Mouse (Mus musculus) intestine, postnatal 0 days (tissue): ENCODE measurements at regions not wholly inside any gene's neighbourhood (a gene's known extent, or its start where the extent isn't known, plus 50 kb on each side); places are given as distances from the start of the nearest gene placed in this dataset.

ENCODE experiments used
- ATAC-seq: fragments of 200-750 bp; cut with Nextera tagmentation; 2 replicates; pipeline ENCODE4 v1.8.0; 2017; ENCODE audit warnings: mild to moderate bottlenecking, moderate TSS enrichment, moderate library complexity
- H3K27ac ChIP-seq: fragments of 300-500 bp; sonication (generic); 2 replicates; pipeline ENCODE4 v1.5.1; 2014; ENCODE audit warnings: mild to moderate bottlenecking, low read depth, low read length, moderate library complexity
- H3K27me3 ChIP-seq: fragments of 300-500 bp; sonication (generic); replicated peaks from 2 replicates; pipeline ENCODE4 v1.6.1; 2014; ENCODE audit warnings: low read length, mixed read lengths; ENCODE audit not compliant: control insufficient read depth, insufficient read depth
- H3K36me3 ChIP-seq: fragments of 300-500 bp; sonication (generic); 2 replicates; pipeline ENCODE4 v1.6.1; 2014; ENCODE audit warnings: mild to moderate bottlenecking, moderate library complexity; ENCODE audit not compliant: control insufficient read depth, insufficient read depth
- H3K4me1 ChIP-seq: fragments of 300-500 bp; sonication (generic); replicated peaks from 2 replicates; pipeline ENCODE4 v1.6.1; 2014; ENCODE audit warnings: antibody characterized with exemption, low read length, mixed read lengths; ENCODE audit not compliant: control insufficient read depth, insufficient read depth
- H3K4me2 ChIP-seq: fragments of 300-500 bp; sonication (generic); replicated peaks from 2 replicates; pipeline ENCODE4 v1.6.1; 2014; ENCODE audit warnings: low read depth, mild to moderate bottlenecking, moderate library complexity
- H3K4me3 ChIP-seq: fragments of 300-500 bp; sonication (generic); 2 replicates; pipeline ENCODE4 v1.5.1; 2014; ENCODE audit warnings: low read depth, low read length
- H3K9ac ChIP-seq: fragments of 300-500 bp; sonication (generic); 2 replicates; pipeline ENCODE4 v1.6.1; 2014; ENCODE audit warnings: mild to moderate bottlenecking, low read depth, low read length
- H3K9me3 ChIP-seq: fragments of 300-500 bp; sonication (generic); 2 replicates; pipeline ENCODE4 v1.6.1; 2016; ENCODE audit warnings: mixed run types; ENCODE audit not compliant: control insufficient read depth
- CTCF ChIP-seq: sonication (generic); IDR thresholded peaks from 2 replicates; pipeline ENCODE4 v1.5.1; 2016; ENCODE audit warnings: low read depth, mild to moderate bottlenecking, control low read depth, antibody characterized with exemption, moderate library complexity
- WGBS: fragments of 180-500 bp; shearing (Covaris S2); extraction: QIAGEN DNeasy Blood & Tissue Kit; methylation state at CpG from one replicate; pipeline ENCODE4 v1.1.7; 2014; 5-methylcytosine and 5-hydroxymethylcytosine counted together

GRCm38 (mm10) chr1:189990046-189990622, 68.0 kb upstream of the Smyd2 start:
- H3K36me3 ChIP-seq = no peaks in the 10 kb centered on the region
- no peaks in the 10 kb centered on the region for H3K9me3 ChIP-seq
- H3K27ac ChIP-seq = no peak overlapping the region
- no peaks in the 10 kb centered on the region for H3K27me3 ChIP-seq
- 0 out of 2 replicates have a peak, but pooled peaks cover 6% of the 10 kb centered on the region for H3K4me1 ChIP-seq
- WGBS = 14% methylated on average over 11 of the region's 11 CpGs
- H3K4me2 ChIP-seq = peak overlapping the region; percentile 37
- TF ChIP-seq CTCF = no peak
- no peak for ATAC-seq
- no peak overlapping the region for H3K9ac ChIP-seq
- no peak overlapping the region for H3K4me3 ChIP-seq

- H3K27ac ChIP-seq = no peak overlapping the region
- WGBS = 19% methylated on average over 14 of the region's 14 CpGs
- H3K36me3 ChIP-seq = no peaks in the 10 kb centered on the region
- no peaks in the 10 kb centered on the region for H3K27me3 ChIP-seq
- no peak for ATAC-seq
- no peak; the same call in 1 of the 2 replicates for TF ChIP-seq CTCF
- no peaks in the 10 kb centered on the region for H3K9me3 ChIP-seq
- no peak overlapping the region for H3K9ac ChIP-seq
- H3K4me3 ChIP-seq = no peak overlapping the region
- H3K4me1 ChIP-seq = 0 out of 2 replicates have a peak, but pooled peaks cover 6% of the 10 kb centered on the region
- H3K4me2 ChIP-seq = peak overlapping the region; percentile 21; the same call in 1 of the 2 replicates
Observed at GRCm38 (mm10) chr1:189989376-189989775, 67.2 kb upstream of the Smyd2 start.

DNA sequence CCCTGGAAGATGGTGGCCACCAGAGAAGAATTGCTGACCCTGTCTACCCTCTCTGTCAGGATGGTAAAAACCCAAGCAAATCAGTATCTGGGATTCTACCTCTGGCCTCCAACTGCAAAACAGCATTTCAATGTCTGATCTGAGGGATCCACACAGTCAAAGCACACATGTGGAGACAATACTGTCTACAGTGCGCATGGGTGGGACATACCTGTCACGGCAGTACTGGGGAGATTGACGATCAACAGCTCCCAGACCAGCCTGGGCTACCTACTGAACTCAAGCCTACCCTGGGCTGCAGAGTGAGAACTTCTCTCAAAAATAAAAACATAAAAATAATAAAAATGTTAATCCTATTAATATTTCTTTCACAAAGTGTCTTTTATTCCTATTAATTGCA, 66.7 kb upstream of the Smyd2 start:
- Histone ChIP-seq H3K9me3 (no peaks in the 10 kb centered on the region), H3K4me3 (no peak overlapping the region), H3K27ac (no peak overlapping the region), H3K27me3 (no peaks in the 10 kb centered on the region), H3K9ac (no peak overlapping the region), H3K36me3 (no peaks in the 10 kb centered on the region), H3K4me1 (0 out of 2 replicates have a peak, but pooled peaks cover 4% of the 10 kb centered on the region), H3K4me2 (no peak overlapping the region)
- no peak for TF ChIP-seq CTCF
- no peak for ATAC-seq
- WGBS = 92% methylated on average over 3 of the region's 3 CpGs

- H3K27me3 ChIP-seq = no peaks in the 10 kb centered on the region
- no peak overlapping the region for H3K9ac ChIP-seq
- H3K27ac ChIP-seq = no peak overlapping the region
- H3K36me3 ChIP-seq = no peaks in the 10 kb centered on the region
- H3K4me3 ChIP-seq = no peak overlapping the region
- no peaks in the 10 kb centered on the region for H3K4me1 ChIP-seq
- no peak for TF ChIP-seq CTCF
- WGBS = 60% methylated on average over 11 of the region's 11 CpGs
- H3K4me2 ChIP-seq = no peak overlapping the region
- H3K9me3 ChIP-seq = no peaks in the 10 kb centered on the region
- ATAC-seq = no peak
Observed at GRCm38 (mm10) chr1:189985516-189986205, 63.5 kb upstream of the Smyd2 start.

GRCm38 (mm10) chr1:189978244-189978643, 56.1 kb upstream of the Smyd2 start:
- Histone ChIP-seq H3K4me1 (no peaks in the 10 kb centered on the region), H3K36me3 (no peaks in the 10 kb centered on the region), H3K4me3 (no peak overlapping the region), H3K27me3 (no peaks in the 10 kb centered on the region), H3K27ac (no peak overlapping the region), H3K4me2 (no peak overlapping the region), H3K9me3 (no peaks in the 10 kb centered on the region), H3K9ac (no peak overlapping the region)
- TF ChIP-seq CTCF = no peak
- ATAC-seq = no peak
- 82% methylated on average over 10 of the region's 10 CpGs for WGBS

GRCm38 (mm10) chr1:189975660-189976059, 53.5 kb upstream of the Smyd2 start:
- Histone ChIP-seq H3K9me3 (no peaks in the 10 kb centered on the region), H3K9ac (no peak overlapping the region), H3K4me1 (no peaks in the 10 kb centered on the region), H3K27me3 (no peaks in the 10 kb centered on the region), H3K4me3 (no peak overlapping the region), H3K27ac (no peak overlapping the region), H3K4me2 (no peak overlapping the region), H3K36me3 (no peaks in the 10 kb centered on the region)
- ATAC-seq = no peak
- WGBS = 84% methylated on average over 9 of the region's 9 CpGs
- no peak for TF ChIP-seq CTCF
